Mouse (Mus musculus) cortical plate, adult 2 months (tissue): ENCODE results near the gene 1700067P10Rik. TPM values are rescaled to one million over a fixed set of nuclear protein-coding genes. Genes with fewer than 3 reads are reported as not detected.
A peak's percentile ranks its signal among the peaks of the same experiment; 100 is the strongest.

ENCODE experiments used
- H3K27ac ChIP-seq: fragments of 200-500 bp; 2 replicates; pipeline ENCODE4 v1.5.1; 2012; ENCODE audit warnings: low read length, control low read depth, inconsistent platforms; ENCODE audit not compliant: insufficient read depth
- H3K4me1 ChIP-seq: fragments of 200-500 bp; 2 replicates; pipeline ENCODE4 v1.6.1; 2011; ENCODE audit warnings: low read length; ENCODE audit not compliant: control insufficient read depth, insufficient read depth
- H3K4me3 ChIP-seq: fragments of 200-500 bp; 2 replicates; pipeline ENCODE4 v1.5.1; 2011; ENCODE audit warnings: mild to moderate bottlenecking, low read length, control low read depth; ENCODE audit not compliant: insufficient read depth
- CTCF ChIP-seq: fragments of 200-500 bp; IDR thresholded peaks from 2 replicates; pipeline ENCODE4 v1.5.1; 2011; ENCODE audit warnings: mild to moderate bottlenecking, control low read depth, low read length; ENCODE audit not compliant: insufficient read depth; ENCODE audit errors: extremely low read depth
- POLR2A ChIP-seq: fragments of 200-500 bp; IDR thresholded peaks from 2 replicates; pipeline ENCODE4 v1.6.1; 2011; ENCODE audit warnings: mild to moderate bottlenecking, low read length, control low read depth; ENCODE audit not compliant: insufficient read depth; ENCODE audit errors: extremely low read depth
- polyA plus RNA-seq: library from polyadenylated mRNA; depleted of rRNA; stranded (reverse); fragments of >200 nt; gene quantifications from 2 replicates; pipeline ENCODE4 v1.2.3, GENCODE M21; 2012; rRNA removed

The 1700067P10Rik gene
- polyA plus RNA-seq, 1 experiment, result 0.19 TPM

DNA sequence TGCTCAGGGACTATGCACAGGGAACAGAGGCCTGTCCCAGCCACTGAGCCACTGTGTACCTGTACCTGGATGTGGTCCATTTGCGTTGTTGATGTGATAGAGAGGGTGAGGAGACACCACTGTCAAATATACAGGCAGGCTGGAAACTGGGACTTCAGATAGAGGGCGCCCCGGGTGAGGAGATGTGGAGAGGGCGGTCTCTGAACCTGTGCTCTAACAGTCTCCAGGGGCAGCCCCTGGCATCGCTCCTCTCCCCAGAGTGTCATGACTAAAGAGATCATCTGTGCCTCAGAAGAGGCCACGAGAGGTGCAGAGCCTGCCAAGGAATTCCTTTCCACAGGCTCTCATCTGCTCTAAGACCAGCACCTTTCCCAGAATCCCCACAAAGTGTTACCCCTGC, 18.7 kb downstream of the 1700067P10Rik start:
- Histone ChIP-seq H3K27ac (no peak overlapping the region), H3K4me3 (no peak overlapping the region), H3K4me1 (no peaks in the 10 kb centered on the region)
- no peak for TF ChIP-seq POLR2A
- TF ChIP-seq CTCF, result no peak

DNA sequence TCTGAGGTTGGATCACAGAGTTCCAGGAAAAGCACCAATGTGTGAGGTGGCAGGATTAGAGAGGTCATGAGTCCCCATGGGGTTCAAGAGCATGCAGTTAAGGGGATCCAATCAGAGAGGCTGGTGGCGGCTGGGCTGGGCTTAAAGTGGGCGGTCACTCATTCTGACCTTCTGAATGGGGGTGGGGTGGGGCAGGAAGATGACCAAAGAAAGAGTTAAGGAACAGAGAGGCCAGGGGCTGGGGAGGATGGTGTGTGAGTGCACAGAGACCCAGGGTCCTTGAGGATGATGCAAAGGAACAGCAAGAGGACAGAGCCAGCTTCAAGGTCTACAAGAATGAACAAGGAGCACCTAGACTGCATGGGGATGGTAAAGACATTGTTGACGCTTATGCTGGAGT, 19.4 kb downstream of the 1700067P10Rik start:
- TF ChIP-seq CTCF (no peak), POLR2A (no peak)
- Histone ChIP-seq H3K4me1 (no peaks in the 10 kb centered on the region), H3K27ac (no peak overlapping the region), H3K4me3 (no peak overlapping the region)

DNA sequence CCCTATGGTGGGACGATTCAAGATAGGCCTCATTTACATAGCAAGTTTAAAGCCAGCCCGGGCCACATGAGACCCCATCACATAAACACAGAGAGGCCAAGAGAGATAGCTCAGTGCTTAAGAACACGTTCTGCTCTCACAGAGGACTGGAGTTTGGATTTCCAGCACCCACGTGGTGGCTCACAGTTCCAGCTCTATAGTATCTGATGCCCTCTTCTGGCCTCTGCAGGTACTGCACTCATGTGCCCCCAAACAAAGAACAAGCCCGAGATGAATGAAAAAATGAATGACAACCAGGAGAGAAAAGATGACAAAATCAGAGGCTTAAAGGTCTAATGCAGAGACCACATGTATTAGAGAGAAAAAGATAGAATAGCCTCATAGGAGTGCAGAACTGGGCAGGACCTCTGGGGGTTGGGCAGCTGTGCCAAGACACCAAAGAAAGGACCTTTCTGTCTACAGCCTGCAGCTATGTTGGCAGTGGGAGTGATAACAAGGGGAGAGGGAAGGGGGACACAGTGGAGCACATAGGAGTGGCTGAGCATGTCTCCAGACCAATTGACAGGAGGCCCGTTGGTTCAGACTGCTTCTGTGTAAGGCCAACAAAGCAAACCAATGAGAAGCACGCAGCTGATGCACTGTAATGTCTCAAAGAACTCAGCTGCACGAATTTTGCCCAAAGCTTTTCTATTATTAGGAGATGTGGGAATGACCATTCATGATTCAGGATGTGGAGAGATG, 21.6 kb downstream of the 1700067P10Rik start:
- no peak overlapping the region for H3K4me3 ChIP-seq
- no peak overlapping the region for H3K27ac ChIP-seq
- no peak for TF ChIP-seq POLR2A
- TF ChIP-seq CTCF, result peak; percentile 38; the same call in 1 of the 2 replicates
- no peaks in the 10 kb centered on the region for H3K4me1 ChIP-seq

DNA sequence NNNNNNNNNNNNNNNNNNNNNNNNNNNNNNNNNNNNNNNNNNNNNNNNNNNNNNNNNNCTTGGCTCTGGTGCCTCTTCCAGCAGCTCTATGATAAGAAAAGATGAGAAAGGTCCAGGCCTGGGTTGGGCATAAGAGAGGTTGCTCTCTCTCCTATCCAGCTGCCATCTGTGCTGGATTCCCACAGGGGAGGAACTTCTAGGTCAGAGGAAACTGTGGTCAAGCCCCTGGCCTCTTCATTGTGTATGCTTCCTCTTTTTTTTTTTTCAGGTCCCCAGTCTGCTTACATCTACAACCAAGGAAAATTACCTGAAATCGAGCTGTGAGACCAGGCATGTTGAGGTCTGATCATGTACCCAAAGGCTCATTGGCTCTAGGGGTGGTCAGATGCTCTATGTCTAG, 29.5 kb downstream of the 1700067P10Rik start:
- TF ChIP-seq POLR2A, result no peak
- TF ChIP-seq CTCF, result no peak
- no peak overlapping the region for H3K27ac ChIP-seq

DNA sequence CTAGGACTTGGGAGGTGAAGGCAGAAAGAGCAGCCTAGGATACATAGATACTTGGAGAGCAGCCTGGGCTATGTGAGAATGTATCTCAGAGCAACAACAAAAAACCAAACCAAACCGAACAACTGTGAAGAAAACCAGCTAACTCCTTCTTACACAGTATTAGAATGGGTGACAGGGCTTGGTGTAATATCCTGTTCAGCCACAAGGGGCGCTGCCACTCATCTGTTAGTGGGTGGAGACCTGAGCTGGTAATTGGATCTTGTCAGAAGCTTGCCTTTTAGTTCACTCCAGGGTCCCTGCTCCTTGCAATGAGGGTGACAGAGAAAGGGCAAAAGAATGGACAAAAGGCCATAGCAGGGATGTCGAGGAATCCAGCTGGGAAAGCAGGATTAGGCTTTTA, 30.5 kb downstream of the 1700067P10Rik start:
- H3K4me1 ChIP-seq, result no peaks in the 10 kb centered on the region
- no peak overlapping the region for H3K27ac ChIP-seq
- no peak for TF ChIP-seq POLR2A
- peak; percentile 85 for TF ChIP-seq CTCF
- H3K4me3 ChIP-seq, result no peak overlapping the region

More for the DNA sequence above, 29.5 kb downstream of the 1700067P10Rik start:
- no peak overlapping the region for H3K4me3 ChIP-seq
- H3K4me1 ChIP-seq, result no peaks in the 10 kb centered on the region

DNA sequence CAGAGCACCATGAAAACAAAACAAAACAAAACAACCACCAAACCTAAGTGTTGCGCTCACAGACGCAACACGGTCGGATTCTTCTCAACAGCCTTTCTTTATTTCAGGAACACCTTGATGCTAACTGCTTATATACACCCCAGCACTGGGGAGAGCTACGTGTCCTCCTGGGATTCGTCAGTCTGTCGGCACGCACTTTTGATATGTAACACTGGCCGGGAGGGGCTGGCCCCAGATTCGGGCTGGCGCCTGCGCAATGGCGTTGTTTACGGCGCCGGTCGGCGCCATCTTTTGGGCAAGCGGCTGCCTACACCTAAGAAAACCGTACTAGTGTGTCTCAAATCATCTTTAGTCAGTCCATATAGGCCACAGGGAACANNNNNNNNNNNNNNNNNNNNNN, 31.3 kb downstream of the 1700067P10Rik start:
- no peak for TF ChIP-seq POLR2A
- no peak for TF ChIP-seq CTCF
- H3K27ac ChIP-seq, result no peak overlapping the region
- H3K4me3 ChIP-seq, result no peak overlapping the region
- H3K4me1 ChIP-seq, result no peaks in the 10 kb centered on the region

DNA sequence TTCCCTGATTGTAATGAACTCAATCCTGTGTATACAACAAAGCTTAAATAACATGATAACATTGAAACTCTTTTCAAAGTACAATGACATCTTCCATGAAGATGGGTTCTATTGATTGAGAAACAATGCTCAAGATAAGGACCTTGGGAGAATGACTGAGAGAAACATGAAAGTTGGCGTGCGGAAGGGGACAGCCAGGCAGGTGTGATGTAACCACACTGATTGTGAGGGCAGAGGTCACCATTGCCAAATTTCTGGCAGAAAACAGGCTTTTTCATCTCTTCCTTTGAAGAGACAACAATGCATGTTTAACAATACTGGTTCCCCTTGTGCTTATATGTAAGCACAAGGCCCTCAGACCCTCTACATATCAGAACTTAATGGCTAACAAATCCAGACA, 43.7 kb downstream of the 1700067P10Rik start:
- H3K27ac ChIP-seq, result no peak overlapping the region
- TF ChIP-seq POLR2A, result no peak
- no peak for TF ChIP-seq CTCF
- no peak overlapping the region for H3K4me3 ChIP-seq
- H3K4me1 ChIP-seq, result no peaks in the 10 kb centered on the region

Other genes with a start within 250 kb of the 1700067P10Rik start
- 44.5 and 48.1 TPM in 2 replicates for gene Foxp4, start 164.7 kb upstream of the 1700067P10Rik start, polyA plus RNA-seq
- gene 1700122O11Rik, start 51.0 kb upstream of the 1700067P10Rik start, polyA plus RNA-seq, result not detected in 2 replicates
- not detected in 2 replicates for gene 9830107B12Rik, start 56.9 kb downstream of the 1700067P10Rik start, polyA plus RNA-seq
- not detected in 2 replicates for gene A530064D06Rik, start 78.0 kb downstream of the 1700067P10Rik start, polyA plus RNA-seq
- 0.04 TPM in 1 of 2 replicates, not detected in the other for gene Trem1, start 143.4 kb downstream of the 1700067P10Rik start, polyA plus RNA-seq
- gene Trem3, start 158.5 kb downstream of the 1700067P10Rik start, polyA plus RNA-seq, result 0.30 and 0.38 TPM in 2 replicates
- 0.38 and 0.55 TPM in 2 replicates for gene Treml4, start 175.0 kb downstream of the 1700067P10Rik start, polyA plus RNA-seq
- 0.30 and 0.31 TPM in 2 replicates for gene Treml2, start 210.2 kb downstream of the 1700067P10Rik start, polyA plus RNA-seq
- 0.08 and 0.17 TPM in 2 replicates for gene B430306N03Rik, start 226.8 kb downstream of the 1700067P10Rik start, polyA plus RNA-seq